Mouse (Mus musculus): Measurements from ENCODE around the gene Tlr4.
A peak's percentile ranks its signal among the peaks of the same experiment; 100 is the strongest.

Tlr4 gene

DNA sequence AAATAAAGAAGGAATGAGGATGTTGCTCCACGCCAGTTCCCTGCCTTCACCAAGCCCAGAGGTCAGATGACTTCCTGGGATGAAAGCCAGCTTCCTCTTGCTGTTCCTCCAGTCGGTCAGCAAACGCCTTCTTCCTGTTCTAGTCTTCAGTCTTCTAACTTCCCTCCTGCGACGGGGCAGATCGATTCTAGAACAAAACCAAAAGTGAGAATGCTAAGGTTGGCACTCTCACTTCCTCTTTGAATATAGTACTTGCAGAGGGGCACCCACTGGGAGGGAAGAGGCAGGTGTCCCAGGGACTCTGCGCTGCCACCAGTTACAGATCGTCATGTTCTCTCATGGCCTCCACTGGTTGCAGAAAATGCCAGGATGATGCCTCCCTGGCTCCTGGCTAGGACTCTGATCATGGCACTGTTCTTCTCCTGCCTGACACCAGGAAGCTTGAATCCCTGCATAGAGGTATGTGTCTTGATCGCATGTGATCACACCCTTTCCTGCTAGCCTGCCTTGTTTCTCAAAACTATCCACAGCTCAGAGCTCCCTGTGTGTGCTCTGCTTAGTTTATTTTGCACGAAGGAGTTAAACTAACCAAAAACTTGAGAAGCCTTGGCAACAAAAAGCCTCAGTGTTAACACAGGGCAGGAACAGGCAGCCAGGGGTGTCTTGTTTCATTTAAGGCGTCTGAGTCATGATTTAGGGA, at the start of gene Tlr4:
Tlr4 (plus strand) TSS at position 122 of the 700 bp plus-strand sequence.
- DNase-seq (ENCODE audit: low spot score in 2 of 2) = peak; percentile 85 to 87

DNA sequence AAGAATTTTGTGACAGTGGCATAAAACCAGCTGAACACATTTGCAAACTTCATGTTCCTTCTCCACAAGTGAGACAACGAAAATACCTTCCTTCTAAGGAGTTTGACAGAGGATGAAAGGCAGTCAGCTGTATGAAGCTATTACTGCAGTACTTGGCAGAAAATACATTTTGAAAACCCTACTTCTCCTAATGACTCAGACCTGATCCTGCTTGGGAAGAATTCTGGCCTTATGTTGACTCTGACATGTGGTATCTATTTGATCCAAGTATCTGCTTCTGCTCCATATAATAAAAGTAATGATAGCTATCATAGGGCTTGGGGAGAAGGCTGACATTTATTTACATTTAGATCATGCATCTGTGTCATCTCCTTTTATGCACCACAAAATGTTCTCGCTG, 33.1 kb upstream of the Tlr4 start:
- no peak for DNase-seq (ENCODE audit: low spot score in 2 of 2)

DNA sequence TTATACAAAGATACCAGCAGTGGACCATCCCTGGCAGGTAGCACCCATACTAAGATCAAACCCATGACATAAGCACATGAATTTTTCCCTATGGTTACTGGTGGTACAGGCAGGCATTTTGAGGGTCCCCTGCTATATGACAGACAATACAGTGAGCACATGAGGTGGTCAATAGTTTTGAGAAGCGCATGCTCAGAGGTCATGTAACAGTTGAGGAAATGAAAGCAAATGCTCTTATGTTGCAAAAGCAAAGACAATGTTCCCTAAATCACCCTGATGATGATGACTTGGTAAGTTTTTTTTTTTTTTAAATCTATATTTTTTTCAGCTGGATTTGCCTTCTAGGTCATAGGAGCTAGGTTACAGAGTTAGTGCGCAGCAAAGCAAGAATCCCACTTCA, 30.7 kb upstream of the Tlr4 start:
- peak in 1 of 2 experiments; percentile 1 for DNase-seq (ENCODE audit: low spot score in 2 of 2)

DNA sequence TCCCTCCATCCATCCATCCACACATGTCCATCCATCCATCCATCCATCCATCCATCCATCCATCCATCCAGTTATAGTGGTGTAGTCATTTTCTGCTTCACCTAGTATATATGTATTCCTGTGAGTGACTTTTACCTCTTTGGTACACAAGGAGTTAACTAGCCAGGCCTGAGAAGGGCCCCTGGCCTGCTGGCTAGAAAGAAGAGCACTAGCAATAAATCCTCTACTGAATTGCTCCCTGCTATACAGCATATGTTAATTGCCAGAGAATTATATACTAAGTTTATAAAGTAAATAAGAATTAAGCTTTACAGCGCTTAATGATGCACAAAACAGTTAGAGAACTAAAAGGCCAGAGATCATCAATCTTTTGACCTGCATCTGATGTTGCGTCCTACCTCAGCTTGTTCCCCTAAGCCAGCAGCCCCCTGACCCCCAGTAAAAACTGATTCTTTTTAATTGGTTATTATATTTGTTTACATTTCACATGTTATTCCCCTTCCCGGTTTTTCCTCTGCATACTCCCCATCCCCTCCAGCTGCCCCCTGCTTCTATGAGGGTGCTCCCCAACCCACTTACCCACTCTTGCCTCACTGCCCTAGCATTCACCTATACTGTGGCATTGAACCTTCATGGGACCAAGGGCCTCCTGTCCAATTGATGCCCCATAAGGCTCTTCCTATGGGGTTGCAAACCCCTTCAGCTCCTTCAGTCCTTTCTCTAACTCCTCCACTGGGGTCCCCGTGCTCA, 22.7 kb upstream of the Tlr4 start:
- no peak for DNase-seq (ENCODE audit: low spot score in 2 of 2)

DNA sequence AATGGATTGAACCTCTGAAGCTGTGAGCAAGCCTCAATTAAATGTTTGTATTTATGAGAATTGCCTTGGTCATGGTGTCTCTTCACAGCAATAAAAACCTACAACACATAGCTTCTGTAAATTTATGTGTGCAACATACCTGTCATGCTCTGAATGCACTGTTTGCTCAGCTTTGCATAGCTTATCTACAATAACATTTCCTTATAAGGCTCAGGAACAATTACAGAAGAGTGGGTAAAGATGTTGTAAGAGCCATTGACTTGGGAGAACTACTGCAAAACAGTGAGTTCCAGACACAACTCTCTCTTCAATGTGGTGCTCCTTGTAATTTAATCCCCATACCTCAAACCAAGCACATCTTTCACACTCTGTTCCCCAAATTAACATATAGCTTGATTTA, 21.6 kb upstream of the Tlr4 start:
- DNase-seq (ENCODE audit: low spot score in 2 of 2) = no peak

DNA sequence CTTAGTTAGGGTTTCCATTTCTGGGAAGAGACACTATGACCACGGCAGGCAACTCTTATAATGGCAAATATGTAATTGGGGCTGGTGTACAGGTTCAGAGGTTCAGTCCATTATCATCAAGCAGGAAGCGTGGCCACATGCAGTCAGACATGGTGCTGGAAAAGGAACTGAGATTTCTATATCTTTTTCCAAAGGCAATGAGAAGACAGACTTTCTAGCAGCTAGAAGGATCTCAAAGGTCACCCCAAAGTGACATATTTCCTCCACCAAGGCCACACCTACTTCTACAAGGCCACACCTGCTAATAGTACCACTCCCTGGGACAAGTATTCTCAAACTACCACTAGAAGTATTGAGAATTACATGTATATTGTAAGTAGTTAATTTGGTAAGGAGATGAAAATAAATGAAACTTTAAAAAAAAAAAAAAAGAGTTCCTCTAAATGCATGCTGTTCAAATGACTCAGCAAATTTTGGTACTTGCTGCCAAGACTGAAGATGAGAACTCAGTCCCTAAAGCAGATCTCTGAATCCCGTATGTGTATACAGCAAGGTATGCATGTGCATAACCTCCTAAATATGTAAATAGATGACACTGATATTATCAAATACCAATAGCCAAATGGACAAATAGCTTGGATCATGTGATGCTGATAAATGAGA, 10.9 kb upstream of the Tlr4 start:
- DNase-seq (ENCODE audit: low spot score in 2 of 2) = no peak

DNA sequence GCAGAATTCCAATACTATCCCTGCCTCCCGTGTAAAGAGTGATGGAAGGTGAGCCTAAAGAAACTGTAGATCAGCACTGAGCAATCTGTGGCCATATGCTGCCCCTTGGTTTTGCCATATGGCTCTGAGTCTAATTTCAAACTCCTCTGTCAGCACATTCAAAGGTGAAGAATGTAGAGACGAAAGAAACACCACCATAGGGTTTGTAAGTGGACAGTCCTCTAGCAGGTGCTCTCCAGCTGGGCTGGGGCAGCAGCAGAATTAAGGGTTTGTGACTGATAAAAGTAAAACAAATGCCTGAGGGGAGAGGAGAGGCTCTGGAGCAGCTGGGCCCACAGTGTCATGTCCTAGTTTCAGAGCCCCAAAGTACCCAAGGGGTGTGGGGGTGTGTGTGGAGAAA, 6.2 kb upstream of the Tlr4 start:
- no peak for DNase-seq (ENCODE audit: low spot score in 2 of 2)

DNA sequence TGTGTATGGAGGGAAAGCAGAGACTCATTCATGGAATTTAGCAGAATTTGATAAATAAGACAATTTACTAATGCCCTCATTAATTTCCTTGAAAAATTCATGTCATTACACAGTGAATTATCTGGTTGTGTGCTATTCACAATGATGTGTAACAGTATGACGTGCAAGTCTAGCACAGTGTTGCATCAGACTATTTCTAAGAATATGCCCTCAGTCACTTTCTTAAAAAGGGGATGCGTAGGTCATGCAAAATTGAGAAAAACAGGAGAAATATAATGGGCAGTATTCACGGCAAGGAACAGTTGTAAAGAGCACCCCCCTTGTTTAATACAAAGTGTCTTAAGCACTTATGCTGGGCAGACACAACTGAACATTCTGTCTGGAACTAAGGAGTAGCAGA, 5.6 kb upstream of the Tlr4 start:
- DNase-seq (ENCODE audit: low spot score in 2 of 2) = no peak

DNA sequence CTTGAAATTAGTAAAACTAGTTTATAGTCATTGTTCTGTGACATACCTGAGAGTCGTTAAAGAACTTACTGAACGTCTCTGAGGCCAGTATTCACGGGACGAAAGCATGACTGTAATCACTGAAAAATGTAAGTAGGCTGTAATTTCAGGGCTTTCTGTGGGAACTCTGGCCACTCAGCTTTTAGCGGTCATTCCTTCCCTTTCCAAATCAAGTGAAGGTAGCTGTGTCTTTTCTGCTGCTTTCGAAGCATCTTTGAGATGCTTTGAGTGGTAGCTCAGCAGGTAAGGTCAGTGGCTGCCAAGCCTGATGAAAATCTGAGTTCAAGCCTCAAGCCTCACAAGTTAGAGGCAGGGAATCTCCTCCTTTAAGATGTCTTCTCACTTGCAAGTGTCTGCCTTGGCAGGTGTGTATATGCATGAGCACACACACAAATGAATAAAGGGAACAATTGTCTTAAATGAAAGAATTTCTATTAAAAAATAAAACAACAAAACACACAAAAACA, 832 bp downstream of the Tlr4 start:
- no peak for DNase-seq (ENCODE audit: low spot score in 2 of 2)

DNA sequence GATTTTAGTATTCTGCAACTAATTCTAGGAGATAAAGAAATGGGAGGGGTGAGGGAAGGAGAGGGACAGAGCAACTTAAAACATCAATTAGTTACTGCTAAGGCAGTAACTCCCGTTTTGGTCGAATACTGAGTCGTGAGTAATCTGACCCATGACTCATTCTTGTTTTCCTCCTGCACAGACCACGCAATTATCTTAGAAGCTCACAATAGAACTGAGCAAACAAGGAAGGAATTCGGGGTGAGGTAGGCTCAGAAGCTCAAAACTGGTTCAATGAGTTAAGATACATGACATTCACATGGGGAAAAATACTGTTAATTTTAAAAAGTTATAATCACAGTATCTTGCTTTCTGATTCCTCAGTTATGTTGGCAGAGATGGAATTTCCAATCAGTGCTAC, 1.3 kb downstream of the Tlr4 start:
- no peak for DNase-seq (ENCODE audit: low spot score in 2 of 2)

DNA sequence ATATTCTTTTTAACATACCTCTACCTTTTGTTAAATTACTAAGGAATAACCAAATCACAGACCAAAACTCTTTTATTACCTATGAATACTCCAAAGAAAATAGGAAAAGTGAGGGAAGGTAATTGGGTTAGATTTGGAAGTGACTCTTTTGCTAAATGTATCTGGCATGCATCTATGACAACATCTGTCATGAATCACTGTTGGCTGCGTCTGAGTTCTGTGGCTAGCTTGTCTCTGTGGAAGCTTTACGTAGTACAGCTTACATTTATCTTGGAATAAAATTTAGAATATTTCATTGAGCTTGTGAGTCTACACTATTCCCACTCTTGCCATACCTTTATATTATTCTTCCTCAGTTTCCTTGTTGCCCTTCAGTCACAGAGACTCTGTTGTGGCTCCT, 10.7 kb downstream of the Tlr4 start:
- DNase-seq (ENCODE audit: low spot score in 2 of 2) = no peak

DNA sequence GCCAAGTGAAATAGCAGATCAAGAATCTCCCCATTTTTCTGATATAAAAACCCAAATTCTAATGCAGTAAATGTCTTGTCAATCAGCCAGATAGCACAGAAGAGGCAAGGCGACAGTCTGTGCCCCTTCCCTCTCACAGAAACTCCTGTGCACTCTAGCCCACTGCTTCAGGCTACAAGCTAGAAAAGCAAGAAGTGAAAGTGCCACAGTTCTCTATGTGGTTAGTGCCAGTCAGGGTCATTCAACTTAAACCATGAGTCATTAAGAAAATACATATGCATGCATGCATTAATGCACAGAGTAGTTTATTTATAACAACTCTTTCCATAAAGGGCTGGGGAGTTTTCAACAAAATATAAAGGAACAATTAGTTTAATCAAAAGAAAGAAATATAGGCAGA, 15.9 kb downstream of the Tlr4 start:
- peak; percentile 63 for DNase-seq (ENCODE audit: low spot score in 2 of 2)

DNA sequence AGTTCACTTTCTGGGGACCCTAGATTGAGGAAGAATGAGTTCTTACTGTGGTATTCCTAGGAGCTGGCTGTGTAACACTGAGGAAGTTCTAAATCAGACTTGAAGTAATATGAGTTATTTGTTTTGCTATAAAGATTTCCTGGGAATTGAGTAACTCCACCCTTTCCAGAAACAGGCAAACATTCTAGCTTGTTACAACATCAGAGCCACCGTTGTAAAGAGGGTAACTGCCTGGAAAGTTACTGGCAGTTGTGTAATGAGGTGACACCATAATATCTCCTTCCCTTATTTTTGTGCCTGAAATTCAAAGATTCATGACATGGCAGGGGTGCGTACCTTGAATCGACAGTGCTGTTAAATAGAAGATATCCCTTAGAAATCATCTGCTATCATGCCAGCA, 24.6 kb downstream of the Tlr4 start:
- no peak for DNase-seq (ENCODE audit: low spot score in 2 of 2)

DNA sequence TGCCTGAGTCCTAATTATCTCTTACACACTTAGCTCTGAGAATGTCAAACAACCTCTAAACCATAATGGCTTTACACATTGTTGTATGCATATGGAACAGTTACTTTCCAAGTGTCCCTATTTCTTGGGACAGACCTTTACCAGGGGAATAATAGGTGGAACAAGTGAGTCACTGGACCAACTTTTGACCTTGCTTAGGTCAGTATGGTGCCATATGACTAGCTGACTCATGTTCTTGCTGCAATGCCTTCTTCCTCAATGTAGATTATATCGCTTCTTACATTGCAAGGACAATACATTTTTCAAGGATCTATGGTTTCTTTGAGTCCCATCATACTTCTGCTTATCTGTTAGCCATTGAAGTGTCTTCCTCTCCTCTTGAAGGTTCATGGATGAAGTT, 29.6 kb downstream of the Tlr4 start:
- DNase-seq (ENCODE audit: low spot score in 2 of 2) = no peak

DNA sequence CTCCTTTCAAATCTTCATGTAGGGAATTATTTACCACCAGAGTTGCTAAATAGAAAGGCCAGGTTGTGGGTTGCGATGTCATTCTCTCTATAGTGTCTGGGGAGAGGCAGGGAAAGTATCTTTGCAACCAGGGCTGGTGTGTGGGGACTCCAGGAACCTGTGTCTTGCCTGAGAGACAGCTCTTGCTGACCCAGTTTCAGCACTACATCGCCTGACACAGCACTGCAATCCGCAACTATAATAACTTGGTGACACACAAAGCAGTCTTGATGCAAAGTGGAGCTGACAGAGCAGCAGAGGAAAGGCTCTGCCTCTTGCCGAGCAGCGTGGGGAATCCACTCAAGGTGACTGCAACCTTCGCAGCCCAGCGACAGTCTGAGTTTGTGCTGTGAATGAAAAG, 42.5 kb downstream of the Tlr4 start:
- no peak for DNase-seq (ENCODE audit: low spot score in 2 of 2)

DNA sequence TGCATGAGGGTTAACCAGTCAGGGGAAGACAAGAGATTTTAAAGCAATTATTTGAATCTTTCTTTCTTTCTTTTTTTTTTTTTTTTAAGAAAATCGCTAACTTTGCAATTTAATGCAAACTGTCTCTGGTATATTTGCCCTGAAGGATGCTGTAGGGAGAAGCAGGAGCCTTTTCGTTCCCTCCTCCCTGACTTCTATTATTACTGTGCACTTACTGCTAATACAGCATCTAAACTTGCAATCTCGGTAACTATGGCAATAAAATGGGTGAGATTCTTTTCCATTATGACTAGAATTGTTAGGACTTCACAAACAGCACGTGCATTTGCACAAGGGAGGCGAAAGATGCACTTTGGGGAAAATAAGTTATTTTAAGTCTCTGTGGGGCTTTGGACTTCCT, 44.6 kb downstream of the Tlr4 start:
- DNase-seq (ENCODE audit: low spot score in 2 of 2) = no peak

DNA sequence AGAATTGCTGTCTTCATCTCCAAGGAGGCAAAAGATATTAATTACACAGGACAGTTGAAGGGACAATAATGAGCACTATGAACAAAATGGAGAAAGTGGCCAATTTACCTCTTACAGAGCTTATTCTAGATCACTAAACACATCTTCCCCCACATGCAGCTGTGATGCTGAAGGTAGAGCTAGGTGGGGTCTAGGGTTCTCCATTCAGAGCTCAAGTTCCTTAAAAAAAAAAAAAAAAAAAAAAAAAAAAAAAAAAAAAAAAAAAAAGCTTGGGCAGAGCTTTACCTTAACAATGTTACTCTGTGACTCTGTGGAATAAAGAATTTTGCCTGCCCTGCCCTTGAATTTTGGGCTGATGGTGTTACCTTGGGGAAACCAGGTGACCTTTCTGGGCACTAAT, 46.0 kb downstream of the Tlr4 start:
- no peak for DNase-seq (ENCODE audit: low spot score in 2 of 2)

DNA sequence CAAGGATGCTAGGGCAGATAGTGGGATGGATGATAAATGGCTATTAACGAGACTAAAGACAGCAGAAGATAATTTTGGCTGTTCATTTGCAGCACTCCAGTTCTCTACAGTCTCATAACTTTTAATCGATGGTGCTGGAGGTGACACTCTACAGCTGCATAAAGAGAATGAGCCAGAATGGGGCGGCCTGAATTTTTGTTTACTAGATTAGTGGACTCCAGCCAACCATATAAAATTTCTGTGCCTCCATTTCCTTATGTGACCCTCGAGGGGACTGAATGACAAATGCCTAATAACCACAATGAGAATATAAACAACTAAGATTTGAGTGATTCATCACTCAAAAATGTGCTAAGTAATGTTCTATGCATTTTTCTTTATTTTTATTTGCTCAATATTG, 48.4 kb downstream of the Tlr4 start:
- DNase-seq (ENCODE audit: low spot score in 2 of 2) = no peak

DNA sequence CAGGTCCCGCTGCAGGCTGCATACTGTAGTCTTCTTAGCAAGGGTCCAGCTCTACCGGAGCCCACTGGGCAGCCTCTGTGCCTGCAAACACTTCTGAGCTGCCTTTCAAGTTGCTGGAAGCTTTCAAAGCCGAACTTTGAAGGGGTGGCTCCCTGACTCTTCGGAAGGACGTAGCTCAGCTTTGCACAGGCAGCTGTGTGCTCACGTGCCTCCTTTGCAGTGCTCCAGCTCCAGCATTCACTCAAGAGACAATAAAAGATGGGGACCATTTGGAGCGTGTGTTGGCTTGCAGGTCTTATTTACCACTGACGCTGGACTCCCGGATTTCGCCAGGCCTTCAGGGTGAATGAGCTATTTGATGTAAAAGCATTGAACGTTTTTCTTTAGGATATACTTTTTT, 50.2 kb downstream of the Tlr4 start:
- no peak for DNase-seq (ENCODE audit: low spot score in 2 of 2)

DNA sequence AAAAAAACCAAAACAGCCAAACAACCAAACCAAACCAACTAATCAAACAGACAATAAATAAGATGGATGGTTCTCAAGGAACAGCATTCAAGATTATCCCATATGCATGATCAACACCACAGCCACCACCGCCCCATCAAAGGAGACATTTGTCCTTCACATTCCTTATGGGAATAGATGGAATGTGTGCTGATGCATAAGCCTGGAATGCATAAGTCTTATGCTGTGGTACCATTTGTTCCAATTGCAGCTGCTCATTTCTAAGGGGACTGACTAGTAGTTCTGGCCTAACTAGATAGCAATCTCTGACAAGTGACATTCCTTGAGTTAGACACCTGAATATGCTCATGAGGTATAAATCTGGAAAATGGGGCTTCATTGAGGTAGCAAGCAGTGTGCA, 54.1 kb downstream of the Tlr4 start:
- DNase-seq (ENCODE audit: low spot score in 2 of 2) = no peak

DNA sequence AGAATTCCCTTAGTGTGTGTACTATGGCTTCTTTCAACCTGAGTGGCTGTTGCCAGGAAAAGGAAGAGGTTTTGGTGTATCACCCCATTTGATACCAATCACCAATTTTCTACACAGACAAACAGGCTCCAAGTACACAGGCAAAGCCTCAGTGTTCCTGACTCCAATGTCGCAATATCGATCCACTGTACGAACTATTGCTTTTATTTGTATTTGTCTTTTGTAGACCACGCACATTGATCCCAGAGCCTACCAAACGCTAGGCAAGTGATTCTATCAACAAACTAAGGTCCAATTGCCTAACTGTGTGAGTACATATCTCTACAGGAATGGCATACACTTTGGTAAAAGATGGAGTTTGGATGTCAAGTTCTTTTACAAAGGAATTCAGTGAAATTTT, 55.9 kb downstream of the Tlr4 start:
- no peak for DNase-seq (ENCODE audit: low spot score in 2 of 2)

DNA sequence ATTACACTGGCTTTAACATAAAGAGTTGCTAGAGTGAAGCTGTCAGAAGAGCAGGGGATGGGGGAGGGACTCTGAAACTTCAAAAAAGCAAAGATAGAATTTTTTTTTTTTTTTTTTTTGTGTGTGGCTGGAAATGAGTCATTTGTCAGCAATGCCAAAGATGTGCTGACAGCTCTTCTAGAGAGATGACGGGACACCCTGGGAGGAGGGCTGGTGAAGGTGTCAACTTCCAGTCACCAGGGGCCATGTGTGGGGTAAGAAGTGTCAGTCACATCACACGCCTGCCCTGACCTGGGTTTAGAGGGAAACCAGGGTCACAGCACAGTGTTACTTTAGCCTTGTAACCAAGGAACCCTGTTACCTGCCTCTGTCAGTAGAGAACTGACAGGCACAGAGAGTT, 67.2 kb downstream of the Tlr4 start:
- no peak for DNase-seq (ENCODE audit: low spot score in 2 of 2)

DNA sequence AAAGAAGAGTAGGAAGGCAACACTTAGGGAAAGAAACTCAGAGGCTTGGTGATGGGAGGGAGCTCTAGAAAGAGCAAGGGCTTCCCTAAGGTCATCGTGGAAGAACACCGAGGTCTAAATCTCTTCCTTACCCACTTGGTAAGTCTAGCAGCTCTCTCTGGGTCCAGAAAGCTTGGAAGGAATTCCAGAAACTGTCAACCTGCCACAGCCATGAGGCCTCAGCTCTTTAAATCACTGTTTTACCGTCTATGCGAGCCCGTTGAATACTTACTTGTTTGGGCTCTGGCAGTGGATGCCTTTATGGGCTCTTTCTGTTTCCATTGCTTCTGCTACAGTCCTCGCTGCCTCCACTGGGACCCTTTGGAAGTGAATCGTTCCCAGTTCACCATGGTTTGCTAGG, 67.6 kb downstream of the Tlr4 start:
- no peak for DNase-seq (ENCODE audit: low spot score in 2 of 2)
